Mouse (Mus musculus) C2C12 (cell line): ENCODE data around the gene Pkd2. TPM values are rescaled to one million over a fixed set of nuclear protein-coding genes. Genes with fewer than 3 reads are reported as not detected.
A peak's percentile ranks its signal among the peaks of the same experiment; 100 is the strongest.
"Not testable (repeated sequence)": the region's sequence is repeated elsewhere in the genome, so short reads cannot be mapped to it uniquely, and the experiment has no call there.

Experiments
- H3K27me3 ChIP-seq: one replicate; pipeline ENCODE4 v1.6.1; 2011; ENCODE audit not compliant: control insufficient read depth, insufficient read depth, insufficient read length
- H3K36me3 ChIP-seq: one replicate; pipeline ENCODE4 v1.6.1; 2011; ENCODE audit not compliant: control insufficient read depth, insufficient read depth
- H3K4me3 ChIP-seq: one replicate; pipeline ENCODE4 v1.5.1; 2011; ENCODE audit warnings: mild to moderate bottlenecking, control low read depth; ENCODE audit not compliant: poor library complexity, insufficient read depth, severe bottlenecking
- H3K79me2 ChIP-seq: one replicate; pipeline ENCODE4 v1.6.1; 2011; ENCODE audit not compliant: control insufficient read depth, insufficient read depth
- H3K79me3 ChIP-seq: one replicate; pipeline ENCODE4 v1.6.1; 2011; ENCODE audit warnings: low read depth, control low read depth
- H3ac ChIP-seq: one replicate; pipeline ENCODE3; 2011; ENCODE audit warnings: low read depth; ENCODE audit not compliant: control insufficient read depth, insufficient read length
- CEBPB ChIP-seq: IDR thresholded peaks from one replicate; pipeline ENCODE4 v1.6.1; 2011; ENCODE audit warnings: low read depth, mild to moderate bottlenecking, control low read depth, moderate library complexity
- CTCF ChIP-seq: IDR thresholded peaks from one replicate; pipeline ENCODE4 v1.5.1; 2011; ENCODE audit not compliant: control insufficient read depth, insufficient read depth, insufficient read length
- FOSL1 ChIP-seq: IDR thresholded peaks from one replicate; pipeline ENCODE4 v1.8.0; 2011; ENCODE audit warnings: mild to moderate bottlenecking, low read length; ENCODE audit not compliant: poor library complexity, insufficient read depth, severe bottlenecking
- MAX ChIP-seq: IDR thresholded peaks from one replicate; pipeline ENCODE4 v1.6.1; 2011; ENCODE audit warnings: mild to moderate bottlenecking, control low read depth
- MYOD1 ChIP-seq: IDR thresholded peaks from one replicate; pipeline ENCODE4 v1.6.1; 2011; ENCODE audit warnings: low read depth; ENCODE audit not compliant: control insufficient read depth, insufficient read length
- MYOG ChIP-seq: IDR thresholded peaks from one replicate; pipeline ENCODE4 v1.6.1; 2011; ENCODE audit not compliant: control insufficient read depth, insufficient read length; ENCODE audit errors: extremely low read depth
- USF1 ChIP-seq: IDR thresholded peaks from one replicate; pipeline ENCODE4 v1.6.1; 2011; ENCODE audit warnings: low read depth, mild to moderate bottlenecking, control low read depth, moderate library complexity
- polyA plus RNA-seq: library from polyadenylated mRNA; unstranded; fragments of >200 nt; fragmentation: generic; extraction: Trizol; gene quantifications from one replicate; pipeline ENCODE4 v1.2.1, GENCODE M21; 2012; ENCODE audit warnings: missing spikeins

Gene Pkd2
- polyA plus RNA-seq, 1 experiment = 6.1 TPM

DNA sequence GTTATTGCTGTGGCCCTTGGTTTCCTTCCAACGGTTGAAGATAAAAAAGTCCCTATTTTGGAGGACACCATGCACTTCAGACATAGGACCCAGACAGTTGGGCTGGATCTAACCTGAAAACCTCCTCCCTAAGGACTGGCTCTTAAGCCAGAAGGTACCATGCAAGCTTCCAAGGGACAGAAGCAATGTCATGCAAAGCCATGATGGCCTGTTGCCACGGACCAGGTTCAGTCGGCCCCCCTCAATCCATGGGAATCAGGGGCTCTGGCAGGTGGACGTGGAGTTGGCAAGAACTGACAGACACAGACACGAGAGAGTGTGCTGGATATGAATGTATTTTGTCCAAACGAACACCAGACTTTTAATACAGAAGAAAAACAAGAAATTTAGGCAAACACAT, 16.9 kb upstream of the Pkd2 start:
- TF ChIP-seq USF1 (no peak), MYOG (no peak), CEBPB (no peak), MAX (no peak), FOSL1 (no peak), MYOD1 (no peak), CTCF (no peak)
- Histone ChIP-seq H3K4me3 (no peak overlapping the region), H3K79me3 (no peaks in the 10 kb centered on the region), H3K79me2 (peaks cover 3% of the 10 kb centered on the region), H3ac (no peak overlapping the region), H3K36me3 (peaks cover 33% of the 10 kb centered on the region), H3K27me3 (no peaks in the 10 kb centered on the region)

- H3K79me3 ChIP-seq = no peaks in the 10 kb centered on the region
- peaks cover 29% of the 10 kb centered on the region for H3K36me3 ChIP-seq
- no peak overlapping the region for H3ac ChIP-seq
- no peaks in the 10 kb centered on the region for H3K79me2 ChIP-seq
- no peaks in the 10 kb centered on the region for H3K27me3 ChIP-seq
- TF ChIP-seq MAX (no peak), CEBPB (no peak), USF1 (no peak), MYOG (no peak), FOSL1 (no peak), CTCF (no peak), MYOD1 (no peak)
- H3K4me3 ChIP-seq = no peak overlapping the region
These were observed 16.4 kb upstream of the Pkd2 start for GRCm38 (mm10) chr5:104442850-104443249.

- TF ChIP-seq CEBPB (no peak), CTCF (peak; percentile 78), USF1 (no peak)
- Histone ChIP-seq H3K4me3 (no peak overlapping the region), H3K79me2 (no peaks in the 10 kb centered on the region), H3K79me3 (no peaks in the 10 kb centered on the region), H3K27me3 (no peaks in the 10 kb centered on the region), H3K36me3 (no peaks in the 10 kb centered on the region), H3ac (no peak overlapping the region)
These were observed 13.1 kb upstream of the Pkd2 start for GRCm38 (mm10) chr5:104446156-104446555.

DNA sequence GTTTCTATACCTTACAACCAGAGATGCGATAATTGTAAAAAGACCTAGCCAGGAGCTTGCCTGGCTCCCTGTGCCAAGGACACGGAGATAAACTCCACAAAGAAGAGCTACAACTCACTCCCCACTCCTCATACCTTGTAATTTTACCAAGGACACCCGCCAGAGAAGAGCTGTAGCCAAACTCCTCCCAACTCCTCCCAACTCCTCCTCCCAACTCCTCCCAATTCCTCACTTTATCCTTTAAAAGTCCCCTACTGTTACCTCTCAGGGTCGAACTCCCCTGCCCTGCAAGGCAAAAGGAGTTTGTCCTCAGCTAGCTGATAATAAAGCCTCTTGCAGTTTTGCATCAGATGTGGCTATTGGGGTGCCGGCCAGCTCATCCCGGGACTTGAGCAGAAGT, 10.9 kb upstream of the Pkd2 start:
- H3K79me2 ChIP-seq, H3K79me3 ChIP-seq, H3K36me3 ChIP-seq, H3ac ChIP-seq, H3K4me3 ChIP-seq, H3K27me3 ChIP-seq: not testable (repeated sequence)

- no peaks in the 10 kb centered on the region for H3K27me3 ChIP-seq
- no peaks in the 10 kb centered on the region for H3K79me2 ChIP-seq
- H3K36me3 ChIP-seq = no peaks in the 10 kb centered on the region
- no peak overlapping the region for H3K4me3 ChIP-seq
- no peaks in the 10 kb centered on the region for H3K79me3 ChIP-seq
- TF ChIP-seq CEBPB = no peak
- TF ChIP-seq USF1 = no peak
- no peak for TF ChIP-seq MAX
- TF ChIP-seq MYOG = no peak
- TF ChIP-seq CTCF = no peak
- TF ChIP-seq FOSL1 = no peak
- no peak for TF ChIP-seq MYOD1
- H3ac ChIP-seq = no peak overlapping the region
These were observed 9.8 kb upstream of the Pkd2 start for GRCm38 (mm10) chr5:104449491-104449890.

GRCm38 (mm10) chr5:104453075-104453474, 6.2 kb upstream of the Pkd2 start:
- H3K4me3 ChIP-seq = no peak overlapping the region
- H3ac ChIP-seq = no peak overlapping the region
- H3K79me2 ChIP-seq = no peaks in the 10 kb centered on the region
- no peaks in the 10 kb centered on the region for H3K36me3 ChIP-seq
- no peak for TF ChIP-seq MYOD1
- TF ChIP-seq CEBPB = no peak
- H3K79me3 ChIP-seq = no peaks in the 10 kb centered on the region
- no peaks in the 10 kb centered on the region for H3K27me3 ChIP-seq

DNA sequence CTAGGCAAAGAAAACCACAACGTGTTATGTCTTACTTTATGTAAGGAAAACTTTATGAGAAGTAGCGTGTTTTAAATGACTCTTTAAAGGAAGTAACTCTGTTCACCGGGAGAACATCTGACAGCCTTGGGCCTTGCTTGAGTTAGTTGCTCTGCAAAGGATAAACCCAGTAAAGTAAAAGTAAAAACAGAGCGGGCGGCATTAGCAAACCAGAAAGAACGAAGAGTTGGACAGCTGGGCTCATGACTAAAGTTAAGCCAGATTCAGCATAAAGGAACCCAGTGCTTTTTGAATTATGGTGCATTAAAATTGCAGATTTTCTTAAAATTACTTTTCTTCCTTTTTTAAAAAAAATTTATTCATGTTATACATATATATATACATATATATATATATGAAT, 4.7 kb upstream of the Pkd2 start:
- no peak for TF ChIP-seq MYOG
- no peak for TF ChIP-seq MYOD1
- no peak for TF ChIP-seq CTCF
- TF ChIP-seq FOSL1 = no peak
- no peak for TF ChIP-seq USF1
- no peak for TF ChIP-seq MAX
- Histone ChIP-seq H3K4me3 (no peak overlapping the region), H3K79me3 (no peaks in the 10 kb centered on the region), H3K36me3 (no peaks in the 10 kb centered on the region), H3K79me2 (peaks cover 4% of the 10 kb centered on the region), H3K27me3 (no peaks in the 10 kb centered on the region), H3ac (no peak overlapping the region)
